In genomic region chr2:20649817-20650216, GRCm38 (mm10) we compare ENCODE assay signal across 9 mouse cellular contexts.
DNase-seq lines count a peak whose midpoint lies in the region; ATAC-seq and TF ChIP-seq lines count a peak whose summit lies in the region.
"Had no signal": no experiment of that assay in that cellular context is flagged by ENCODE, and none has a peak within 500 bp of the region (broad histone marks: within the 10 kb centered on the region; RNA-seq: fewer than 3 reads in every experiment).

No protein-coding gene starts in this region.

- no peaks in the 10 kb centered on the region for H3K27me3 ChIP-seq in liver, adult 2 months (ENCODE audit: control insufficient read depth, insufficient read depth, low read length)
- H3K27me3 ChIP-seq in liver, embryonic 11.5 days (replicated peaks; ENCODE audit: control insufficient read depth, insufficient read depth, low read length), result no peaks in the 10 kb centered on the region
- H3K27me3 ChIP-seq in lung, embryonic 15.5 days, result no peaks in the 10 kb centered on the region
- H3K27me3 ChIP-seq: Patski had no signal

- no peak overlapping the region for H3K27ac ChIP-seq in liver, adult 2 months (replicated peaks; ENCODE audit: insufficient read depth, low read depth, low read length)
- H3K27ac ChIP-seq in liver, embryonic 11.5 days (ENCODE audit: low read depth, low read length), result no peak overlapping the region
- H3K27ac ChIP-seq in lung, embryonic 15.5 days, result no peak overlapping the region

- ATAC-seq in liver, embryonic 11.5 days (replicated peaks; ENCODE audit: low FRiP score), result no peak
- peak; percentile 88 for ATAC-seq in lung, embryonic 15.5 days (ENCODE audit: borderline replicate concordance, extremely low read depth, low FRiP score, low TSS enrichment)
- ATAC-seq in monocyte, adult 5-6 weeks (replicated peaks; ENCODE audit: insufficient number of reproducible peaks, low FRiP score, low TSS enrichment, poor library complexity, severe bottlenecking), result no peak
- ATAC-seq: Patski had no signal

- H3K79me2 ChIP-seq in liver, adult 2 months (ENCODE audit: control insufficient read depth, insufficient read depth, low read length), result no peaks in the 10 kb centered on the region

- TF ChIP-seq POLR2A in liver, adult 2 months (IDR thresholded peaks at IDR 0.05; ENCODE audit: extremely low read depth, insufficient read depth, low read length), result no peak

- H3K36me3 ChIP-seq in liver, adult 2 months (ENCODE audit: control insufficient read depth, insufficient read depth, low read length), result no peaks in the 10 kb centered on the region
- no peaks in the 10 kb centered on the region for H3K36me3 ChIP-seq in liver, embryonic 11.5 days (ENCODE audit: control insufficient read depth, insufficient read depth, low read length)
- H3K36me3 ChIP-seq in lung, embryonic 15.5 days, result no peaks in the 10 kb centered on the region

- H3K4me3 ChIP-seq in liver, adult 2 months (ENCODE audit: insufficient read depth, low read depth, low read length), result no peak overlapping the region
- H3K4me3 ChIP-seq in liver, embryonic 11.5 days (ENCODE audit: low read depth, low read length), result no peak overlapping the region
- H3K4me3 ChIP-seq in lung, embryonic 15.5 days, result no peak overlapping the region

- peak; percentile 63 for DNase-seq in liver, adult 2 months (ENCODE audit: extremely low read depth, low read depth, low spot score)
- no peak for DNase-seq in liver, embryonic 11.5 days (ENCODE audit: low spot score)
- DNase-seq in frontal cortex, postnatal 36 days (ENCODE audit: low spot score in 2 of 2), result peak; percentile 43 to 71
- DNase-seq in kidney, postnatal 25 days, result peak; percentile 67 to 85
- DNase-seq in spleen, adult 18-20 months, result no peak
- no peak for DNase-seq in gastrocnemius, postnatal 4 days (ENCODE audit: low spot score in 2 of 2)

- no peak overlapping the region for H3K9ac ChIP-seq in liver, adult 2 months (ENCODE audit: low read depth, low read length)
- no peak overlapping the region for H3K9ac ChIP-seq in liver, embryonic 11.5 days (ENCODE audit: low read depth, low read length)
- no peak overlapping the region for H3K9ac ChIP-seq in lung, embryonic 15.5 days

- H3K9me3 ChIP-seq in liver, embryonic 11.5 days (ENCODE audit: control insufficient read depth, low read length), result no peaks in the 10 kb centered on the region
- H3K9me3 ChIP-seq in lung, embryonic 15.5 days, result no peaks in the 10 kb centered on the region

- H3K4me2 ChIP-seq in liver, embryonic 11.5 days, result no peak overlapping the region
- no peak overlapping the region for H3K4me2 ChIP-seq in lung, embryonic 15.5 days

- 6% methylated on average over 4 of the region's 4 CpGs for WGBS in liver, adult 2 months
- 13% methylated on average over 4 of the region's 4 CpGs for WGBS in liver, embryonic 11.5 days
- WGBS in lung, embryonic 15.5 days, result 17% methylated on average over 4 of the region's 4 CpGs

- TF ChIP-seq CTCF in liver, adult 2 months (IDR thresholded peaks at IDR 0.05; ENCODE audit: low read depth, low read length), result no peak

- peaks cover 7% of the 10 kb centered on the region; the same call in 1 of the 2 replicates for H3K4me1 ChIP-seq in liver, adult 2 months (ENCODE audit: control insufficient read depth, insufficient read depth, low read length)
- no peaks in the 10 kb centered on the region for H3K4me1 ChIP-seq in liver, embryonic 11.5 days (replicated peaks; ENCODE audit: control insufficient read depth, insufficient read depth, low read length)
- peaks cover 20% of the 10 kb centered on the region for H3K4me1 ChIP-seq in lung, embryonic 15.5 days

Comparison
In these comparisons a context has a peak if more than half of its experiments do, and no peak if none do; other contexts are left out.
1. DNase-seq: peak in liver, adult 2 months (single experiment), frontal cortex, postnatal 36 days (2 of 2) and kidney, postnatal 25 days (2 of 2); none in liver, embryonic 11.5 days (single experiment), spleen, adult 18-20 months (0 of 2) and gastrocnemius, postnatal 4 days (0 of 2).